Mouse (Mus musculus) hindbrain, embryonic 15.5 days (tissue): ENCODE results near the gene Sucla2. TPM values are rescaled to one million over a fixed set of nuclear protein-coding genes. Genes with fewer than 3 reads are reported as not detected.
A peak's percentile ranks its signal among the peaks of the same experiment; 100 is the strongest.
"Not testable (repeated sequence)": the region's sequence is repeated elsewhere in the genome, so short reads cannot be mapped to it uniquely, and the experiment has no call there.

ENCODE experiments used
- ATAC-seq: fragments of 200-750 bp; cut with Nextera tagmentation; 2 replicates; pipeline ENCODE4 v1.8.0; 2017; ENCODE audit warnings: low read depth, moderate number of reproducible peaks, moderate TSS enrichment; ENCODE audit not compliant: low FRiP score
- H3K27ac ChIP-seq: fragments of 300-500 bp; sonication (generic); replicated peaks from 2 replicates; pipeline ENCODE4 v1.5.1; 2015; ENCODE audit warnings: mild to moderate bottlenecking, inconsistent platforms
- H3K27me3 ChIP-seq: fragments of 300-500 bp; sonication (generic); 2 replicates; pipeline ENCODE4 v1.6.1; 2015; ENCODE audit warnings: control low read depth, inconsistent platforms
- H3K36me3 ChIP-seq: fragments of 300-500 bp; sonication (generic); 2 replicates; pipeline ENCODE4 v1.6.1; 2015; ENCODE audit warnings: control low read depth, inconsistent platforms
- H3K4me1 ChIP-seq: fragments of 300-500 bp; sonication (generic); replicated peaks from 2 replicates; pipeline ENCODE4 v1.6.1; 2015; ENCODE audit warnings: control low read depth, inconsistent platforms
- H3K4me2 ChIP-seq: fragments of 300-500 bp; sonication (generic); 2 replicates; pipeline ENCODE4 v1.6.1; 2015; ENCODE audit warnings: moderate library complexity, mild to moderate bottlenecking, inconsistent platforms
- H3K4me3 ChIP-seq: fragments of 300-500 bp; sonication (generic); 2 replicates; pipeline ENCODE4 v1.5.1; 2015; ENCODE audit warnings: mild to moderate bottlenecking, inconsistent platforms
- H3K9ac ChIP-seq: fragments of 300-500 bp; sonication (generic); 2 replicates; pipeline ENCODE4 v1.6.1; 2015; ENCODE audit warnings: inconsistent platforms
- H3K9me3 ChIP-seq: fragments of 300-500 bp; sonication (generic); 2 replicates; pipeline ENCODE4 v1.6.1; 2016; ENCODE audit warnings: control low read depth, inconsistent platforms
- WGBS: fragments of 180-500 bp; shearing (Covaris S2); methylation state at CpG from one replicate; pipeline ENCODE4 v1.1.7; 2015; 5-methylcytosine and 5-hydroxymethylcytosine counted together
- polyA plus RNA-seq: library from polyadenylated mRNA; unstranded; fragments of >200 nt; fragmentation: Nextera tagmentation; extraction: Ambion mirVana; gene quantifications from 2 replicates; pipeline ENCODE4 v1.2.1, GENCODE M21; 2015

Sucla2 gene
- polyA plus RNA-seq, 1 experiment from 2014 or later: 124 TPM

GRCm38 (mm10) chr14:73528661-73529060 lies 3.5 kb downstream of the Sucla2 start:
- H3K4me3 ChIP-seq, ATAC-seq: not testable (repeated sequence)
- WGBS: 81% methylated on average over 3 of the region's 3 CpGs

DNA sequence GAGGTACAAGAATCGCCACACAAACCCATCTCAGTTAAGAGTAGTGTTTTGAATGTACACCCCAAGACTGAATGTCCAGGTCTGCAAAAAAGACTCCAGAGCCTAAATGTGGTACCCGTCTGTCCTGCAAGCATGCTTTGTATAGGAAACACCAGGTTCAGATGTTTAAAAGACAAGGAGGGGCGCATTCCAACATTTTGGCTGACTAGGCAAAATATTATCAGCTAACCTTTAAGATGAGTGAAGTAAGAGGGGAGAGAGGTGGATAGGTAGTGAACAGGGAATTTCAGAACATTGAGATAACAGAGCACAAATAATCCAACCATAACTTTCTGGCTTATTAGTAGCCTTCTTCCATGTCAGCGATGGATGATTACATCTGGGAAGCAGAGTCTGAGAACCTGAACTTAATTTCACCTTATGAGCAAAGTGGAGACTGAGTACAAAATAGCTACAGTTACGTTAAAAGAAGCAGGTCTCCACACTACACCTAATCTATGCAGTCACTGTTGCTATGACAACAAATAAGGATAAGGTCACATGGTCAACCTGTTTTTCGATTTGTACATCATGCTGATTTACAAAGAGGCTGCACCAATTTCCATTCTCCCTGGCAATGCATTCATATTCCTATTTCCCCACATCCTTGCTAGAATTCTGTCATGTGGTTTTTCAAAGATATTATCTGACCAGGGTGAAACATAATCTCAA lies 8.8 kb downstream of the Sucla2 start:
- H3K27me3 ChIP-seq: no peaks in the 10 kb centered on the region
- 75% methylated on average over 6 of the region's 6 CpGs for WGBS
- no peaks in the 10 kb centered on the region for H3K4me1 ChIP-seq
- H3K4me3 ChIP-seq: no peak overlapping the region
- no peaks in the 10 kb centered on the region for H3K36me3 ChIP-seq
- no peaks in the 10 kb centered on the region for H3K9me3 ChIP-seq
- no peak overlapping the region for H3K9ac ChIP-seq
- H3K27ac ChIP-seq: no peak overlapping the region
- H3K4me2 ChIP-seq: no peak overlapping the region
- ATAC-seq: no peak

More at GRCm38 (mm10) chr14:73528661-73529060, 3.5 kb downstream of the Sucla2 start:
- not testable (repeated sequence) for H3K4me2 ChIP-seq, H3K36me3 ChIP-seq, H3K27ac ChIP-seq, H3K27me3 ChIP-seq, H3K9ac ChIP-seq, H3K9me3 ChIP-seq
- H3K4me1 ChIP-seq: peaks cover 11% of the 10 kb centered on the region; the same call in 1 of the 2 replicates

GRCm38 (mm10) chr14:73535641-73536040 lies 10.5 kb downstream of the Sucla2 start:
- Histone ChIP-seq H3K4me3 (no peak overlapping the region), H3K36me3 (no peaks in the 10 kb centered on the region), H3K9ac (no peak overlapping the region), H3K4me1 (no peaks in the 10 kb centered on the region), H3K9me3 (no peaks in the 10 kb centered on the region), H3K27me3 (no peaks in the 10 kb centered on the region), H3K4me2 (no peak overlapping the region), H3K27ac (no peak overlapping the region)
- WGBS: 89% methylated on average over 2 of the region's 2 CpGs
- ATAC-seq: no peak

GRCm38 (mm10) chr14:73543781-73544180 lies 18.7 kb downstream of the Sucla2 start:
- H3K4me2 ChIP-seq: no peak overlapping the region
- no peaks in the 10 kb centered on the region for H3K9me3 ChIP-seq
- no peaks in the 10 kb centered on the region for H3K36me3 ChIP-seq
- no peak overlapping the region for H3K4me3 ChIP-seq
- no peaks in the 10 kb centered on the region for H3K4me1 ChIP-seq
- WGBS: 68% methylated on average over 6 of the region's 6 CpGs
- H3K27me3 ChIP-seq: no peaks in the 10 kb centered on the region
- no peak for ATAC-seq
- no peak overlapping the region for H3K9ac ChIP-seq
- no peak overlapping the region for H3K27ac ChIP-seq

- ATAC-seq: no peak
- H3K9ac ChIP-seq: no peak overlapping the region
- WGBS: 74% methylated on average over 4 of the region's 4 CpGs
- H3K4me3 ChIP-seq: no peak overlapping the region
- H3K4me1 ChIP-seq: peaks cover 1% of the 10 kb centered on the region; the same call in 1 of the 2 replicates
- no peaks in the 10 kb centered on the region for H3K9me3 ChIP-seq
- H3K36me3 ChIP-seq: no peaks in the 10 kb centered on the region
- H3K27ac ChIP-seq: no peak overlapping the region
- H3K4me2 ChIP-seq: no peak overlapping the region
- no peaks in the 10 kb centered on the region for H3K27me3 ChIP-seq
Measured at GRCm38 (mm10) chr14:73547034-73547433, 21.9 kb downstream of the Sucla2 start.

GRCm38 (mm10) chr14:73548051-73548450 lies 22.9 kb downstream of the Sucla2 start, which contains the start of gene Nudt15:
Nudt15 (minus strand) TSS chr14:73548242.
- Histone ChIP-seq H3K9ac (no peak within 1 kb of the TSS), H3K9me3 (no peaks in the 10 kb centered on the region), H3K4me3 (no peak within 1 kb of the TSS), H3K27me3 (no peaks in the 10 kb centered on the region), H3K4me1 (peaks cover 6% of the 10 kb centered on the region; the same call in 1 of the 2 replicates), H3K36me3 (no peaks in the 10 kb centered on the region), H3K27ac (no peak within 1 kb of the TSS), H3K4me2 (no peak within 1 kb of the TSS)
- WGBS: 91% methylated on average over 3 of the region's 3 CpGs
- no peak for ATAC-seq

- H3K36me3 ChIP-seq: no peaks in the 10 kb centered on the region
- H3K9ac ChIP-seq: no peak overlapping the region
- H3K4me2 ChIP-seq: no peak overlapping the region
- no peak for ATAC-seq
- H3K4me1 ChIP-seq: peaks cover 21% of the 10 kb centered on the region
- WGBS: 64% methylated on average over 3 of the region's 3 CpGs
- no peaks in the 10 kb centered on the region for H3K9me3 ChIP-seq
- no peak overlapping the region for H3K4me3 ChIP-seq
- no peak overlapping the region for H3K27ac ChIP-seq
- no peaks in the 10 kb centered on the region for H3K27me3 ChIP-seq
Measured at GRCm38 (mm10) chr14:73550291-73550690, 25.2 kb downstream of the Sucla2 start.

GRCm38 (mm10) chr14:73550732-73551131 lies 25.6 kb downstream of the Sucla2 start:
- Histone ChIP-seq H3K9ac (no peak overlapping the region), H3K27me3 (no peaks in the 10 kb centered on the region), H3K27ac (no peak overlapping the region), H3K4me1 (peaks cover 21% of the 10 kb centered on the region), H3K36me3 (no peaks in the 10 kb centered on the region), H3K4me2 (no peak overlapping the region), H3K9me3 (no peaks in the 10 kb centered on the region), H3K4me3 (no peak overlapping the region)
- WGBS: 32% methylated on average over 8 of the region's 8 CpGs
- ATAC-seq: no peak

DNA sequence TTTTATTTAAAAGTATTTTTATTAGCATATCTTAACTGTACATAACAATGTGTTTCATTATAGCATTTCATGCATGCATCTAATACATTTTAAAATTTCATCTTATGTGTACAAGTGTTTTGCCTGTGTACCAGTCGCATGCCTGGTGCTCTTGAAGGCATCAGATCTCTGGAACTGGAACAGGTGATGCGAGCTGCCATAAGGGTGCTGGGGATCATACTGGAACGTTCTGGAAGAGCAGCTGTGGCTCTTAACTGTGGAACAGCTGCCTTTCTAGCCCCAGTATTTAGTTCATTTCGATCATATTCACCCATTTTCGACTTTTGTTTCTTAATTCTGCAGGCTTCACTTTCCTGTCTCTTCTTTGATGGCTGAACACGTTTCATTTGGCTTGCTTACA lies 26.0 kb downstream of the Sucla2 start:
- Histone ChIP-seq H3K27ac (no peak overlapping the region), H3K4me2 (no peak overlapping the region), H3K9me3 (no peaks in the 10 kb centered on the region), H3K27me3 (no peaks in the 10 kb centered on the region), H3K4me1 (peaks cover 21% of the 10 kb centered on the region), H3K36me3 (no peaks in the 10 kb centered on the region), H3K9ac (no peak overlapping the region), H3K4me3 (no peak overlapping the region)
- WGBS: 90% methylated on average over 6 of the region's 6 CpGs
- ATAC-seq: no peak

GRCm38 (mm10) chr14:73552341-73553121 lies 27.4 kb downstream of the Sucla2 start:
- Histone ChIP-seq H3K27ac (peak overlapping the region; percentile 80), H3K4me3 (peak overlapping the region; percentile 66), H3K36me3 (no peaks in the 10 kb centered on the region), H3K9ac (peak overlapping the region; percentile 83), H3K27me3 (no peaks in the 10 kb centered on the region), H3K4me1 (peaks cover 21% of the 10 kb centered on the region), H3K9me3 (no peaks in the 10 kb centered on the region), H3K4me2 (peak overlapping the region; percentile 79)
- 4% methylated on average over 60 of the region's 61 CpGs for WGBS
- peak; percentile 96 for ATAC-seq

GRCm38 (mm10) chr14:73553122-73553696 lies 28.1 kb downstream of the Sucla2 start:
- peak overlapping the region; percentile 79 for H3K4me2 ChIP-seq
- ATAC-seq: no peak; the same call in 1 of the 2 replicates
- H3K4me1 ChIP-seq: peaks cover 21% of the 10 kb centered on the region
- H3K9me3 ChIP-seq: no peaks in the 10 kb centered on the region
- H3K27ac ChIP-seq: peak overlapping the region; percentile 80
- no peaks in the 10 kb centered on the region for H3K27me3 ChIP-seq
- WGBS: under 1% methylated on average over 10 of the region's 10 CpGs
- H3K36me3 ChIP-seq: no peaks in the 10 kb centered on the region
- peak overlapping the region; percentile 66 for H3K4me3 ChIP-seq
- peak overlapping the region; percentile 83 for H3K9ac ChIP-seq

- 91% methylated on average over 4 of the region's 4 CpGs for WGBS
- H3K36me3 ChIP-seq, H3K4me1 ChIP-seq, H3K27ac ChIP-seq, H3K4me2 ChIP-seq, ATAC-seq, H3K4me3 ChIP-seq, H3K9ac ChIP-seq, H3K9me3 ChIP-seq, H3K27me3 ChIP-seq: not testable (repeated sequence)
Measured at GRCm38 (mm10) chr14:73569831-73570230, 44.7 kb downstream of the Sucla2 start.
